17 mouse cellular contexts compared by ENCODE assay signal in the genomic region with DNA sequence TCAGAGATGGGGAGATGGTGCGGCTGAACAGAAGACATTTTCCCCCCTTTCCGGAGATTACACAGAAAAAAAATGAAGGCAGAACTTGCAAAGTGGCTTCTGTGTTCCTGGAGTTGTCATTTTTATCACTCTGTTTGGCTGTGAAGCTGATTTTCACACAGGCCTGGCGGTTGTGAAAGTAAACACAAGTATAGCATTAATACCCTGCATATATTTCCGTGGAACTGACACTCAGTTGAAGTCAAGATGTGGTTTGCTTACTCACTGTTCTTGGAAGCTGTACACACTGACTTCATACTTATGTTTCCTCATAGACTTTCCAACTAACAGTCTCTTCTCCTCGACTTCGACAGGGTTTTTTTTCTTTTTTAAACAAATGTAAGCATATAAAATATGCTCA.
DNase-seq lines count a peak whose midpoint lies in the region; ATAC-seq and TF ChIP-seq lines count a peak whose summit lies in the region.
"Had no signal": no experiment of that assay in that cellular context is flagged by ENCODE, and none has a peak within 500 bp of the region (broad histone marks: within the 10 kb centered on the region; RNA-seq: fewer than 3 reads in every experiment).

No protein-coding gene starts in this region.

- no peak for TF ChIP-seq CTCF in lung, postnatal 0 days (IDR thresholded peaks at IDR 0.05)

- whole genome bisulfite sequencing in lung, postnatal 0 days: 42% methylated on average over 6 of the region's 6 CpGs

- TF ChIP-seq EP300 in lung, postnatal 0 days (IDR thresholded peaks at IDR 0.05): no peak

- ATAC-seq in lung, postnatal 0 days: no peak
- peak; percentile 73 to 76; a peak in 3 of 4 replicates for ATAC-seq in hematopoietic stem cell, adult 5-6 weeks (replicated peaks in 1 of 2; ENCODE audit: insufficient read depth in 1 of 2, low FRiP score in 2 of 2, low TSS enrichment in 1 of 2, low read depth in 1 of 2, poor library complexity in 2 of 2, severe bottlenecking in 2 of 2)
- ATAC-seq: CD4-positive, CD25-positive, alpha-beta regulatory T cell, adult 4 months; intestine, embryonic 16.5 days; liver, postnatal 0 days had no signal

- no peak overlapping the region for H3K27ac ChIP-seq in lung, postnatal 0 days (ENCODE audit: low read length)
- H3K27ac ChIP-seq: hindbrain, embryonic 15.5 days; neural tube, embryonic 12.5 days had no signal

- H3K36me3 ChIP-seq in lung, postnatal 0 days (ENCODE audit: insufficient read depth, low read length): no peaks in the 10 kb centered on the region
- H3K36me3 ChIP-seq: G1E; hindbrain, embryonic 15.5 days; neural tube, embryonic 12.5 days had no signal

- peak; percentile 19 for DNase-seq in lung, postnatal 0 days (ENCODE audit: low spot score)
- DNase-seq in lung, adult 18-20 months: no peak
- DNase-seq in brain, embryonic 18.5 days (ENCODE audit: low read depth, low spot score): peak; percentile 37
- DNase-seq in telencephalon, adult 2 months (ENCODE audit: low read depth, low spot score): peak; percentile 65
- no peak for DNase-seq in neural tube, embryonic 10.5 days (ENCODE audit: extremely low spot score, low spot score)
- DNase-seq in cerebellum, adult 9-11 months: no peak
- DNase-seq: cerebellum, postnatal 25 days; heart, postnatal 14 days; liver, postnatal 0 days; lung, postnatal 36 days had no signal

- H3K4me3 ChIP-seq in lung, postnatal 0 days (ENCODE audit: low read depth, low read length): no peak overlapping the region
- H3K4me3 ChIP-seq: hindbrain, embryonic 15.5 days; neural tube, embryonic 12.5 days had no signal

- no peak overlapping the region for H3K4me2 ChIP-seq in lung, postnatal 0 days (replicated peaks; ENCODE audit: low read depth, low read length)
- H3K4me2 ChIP-seq: heart, embryonic 11.5 days; hindbrain, embryonic 15.5 days; neural tube, embryonic 12.5 days had no signal

- no peaks in the 10 kb centered on the region for H3K27me3 ChIP-seq in lung, postnatal 0 days (replicated peaks; ENCODE audit: insufficient read depth, low read length)
- H3K27me3 ChIP-seq: hindbrain, embryonic 15.5 days; neural tube, embryonic 12.5 days had no signal

- no peaks in the 10 kb centered on the region for H3K9me3 ChIP-seq in lung, postnatal 0 days (ENCODE audit: low read length)
- H3K9me3 ChIP-seq: hindbrain, embryonic 15.5 days; neural tube, embryonic 12.5 days had no signal

- no peak overlapping the region for H3K9ac ChIP-seq in lung, postnatal 0 days (replicated peaks; ENCODE audit: low read depth)
- H3K9ac ChIP-seq: hindbrain, embryonic 15.5 days; liver, postnatal 0 days; neural tube, embryonic 12.5 days had no signal

- H3K4me1 ChIP-seq in lung, postnatal 0 days (ENCODE audit: insufficient read depth, low read depth, low read length): no peaks in the 10 kb centered on the region
- H3K4me1 ChIP-seq: hindbrain, embryonic 15.5 days; neural tube, embryonic 12.5 days had no signal

Comparison
In these comparisons a context has a peak if more than half of its experiments do, and no peak if none do; other contexts are left out.
1. DNase-seq: peak in lung, postnatal 0 days (single experiment), brain, embryonic 18.5 days (single experiment) and telencephalon, adult 2 months (single experiment); none in lung, adult 18-20 months (0 of 2), neural tube, embryonic 10.5 days (single experiment) and cerebellum, adult 9-11 months (single experiment).